Mouse (Mus musculus): ENCODE measurements around the gene Ppp3ca. TPM values are rescaled to one million over a fixed set of nuclear protein-coding genes. Genes with fewer than 3 reads are reported as not detected.

Gene Ppp3ca
- total and polyA plus RNA-seq, 2 experiments from 2014 or later, result 34.6 to 39.2 TPM

DNA sequence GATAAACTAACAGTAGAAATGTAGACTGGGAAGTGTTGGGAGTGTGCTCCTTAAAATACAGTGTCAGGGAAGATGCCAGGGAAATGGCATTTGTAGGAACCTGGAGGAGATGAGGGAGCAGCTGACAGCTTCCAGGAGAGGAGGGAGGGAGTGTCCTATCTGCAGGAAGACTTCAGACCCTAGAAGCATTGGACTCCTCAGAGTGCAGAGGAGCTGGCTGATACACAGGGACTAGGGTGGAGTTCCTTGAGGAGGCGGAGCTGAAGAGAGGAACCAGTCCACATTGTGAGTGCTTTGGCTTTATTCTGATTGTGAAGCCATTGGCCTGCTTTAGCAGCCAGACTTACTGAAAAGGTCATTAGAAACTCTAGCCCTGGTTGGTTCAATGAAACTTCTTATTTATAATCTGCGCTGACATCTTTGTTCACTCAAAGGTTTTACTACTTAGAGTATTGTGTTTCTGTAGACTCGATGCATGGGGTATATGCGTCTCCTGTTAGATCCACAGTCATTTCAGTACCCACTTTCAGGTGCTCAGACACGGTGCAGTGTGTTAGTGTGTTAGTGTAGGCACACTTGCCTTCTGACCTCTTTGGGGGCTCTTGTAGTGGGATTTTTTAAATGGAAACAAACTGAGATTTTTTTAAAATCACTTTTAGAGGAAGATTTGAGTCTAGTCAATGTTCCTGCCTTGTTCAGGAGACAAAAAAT is 99.0 kb downstream of the Ppp3ca start:
- Histone ChIP-seq H3K9me3 (replicated peaks; ENCODE audit: control insufficient read depth, low read length) (no peaks in the 10 kb centered on the region), H3K4me2 (ENCODE audit: low read depth, low read length) (no peak overlapping the region), H3K9ac (replicated peaks; ENCODE audit: low read depth, low read length) (no peak overlapping the region), H3K36me3 (replicated peaks; ENCODE audit: control insufficient read depth, insufficient read depth, low read length) (no peaks in the 10 kb centered on the region), H3K4me3 (ENCODE audit: low read depth, low read length) (no peak overlapping the region), H3K27me3 (ENCODE audit: control insufficient read depth, insufficient read depth, low read length) (no peaks in the 10 kb centered on the region), H3K27ac (ENCODE audit: low read depth) (no peak overlapping the region), H3K4me1 (ENCODE audit: control insufficient read depth, insufficient read depth) (peaks cover 4% of the 10 kb centered on the region; the same call in 1 of the 2 replicates)
- 82% methylated on average over 5 of the region's 5 CpGs for WGBS
- TF ChIP-seq CTCF (IDR thresholded peaks at IDR 0.05; ENCODE audit: low read depth), result no peak
- TF ChIP-seq EP300 (IDR thresholded peaks at IDR 0.05; ENCODE audit: low read depth), result no peak
- DNase-seq (ENCODE audit: low spot score) (no peak), ATAC-seq (ENCODE audit: insufficient read depth, low read depth) (no peak)

DNA sequence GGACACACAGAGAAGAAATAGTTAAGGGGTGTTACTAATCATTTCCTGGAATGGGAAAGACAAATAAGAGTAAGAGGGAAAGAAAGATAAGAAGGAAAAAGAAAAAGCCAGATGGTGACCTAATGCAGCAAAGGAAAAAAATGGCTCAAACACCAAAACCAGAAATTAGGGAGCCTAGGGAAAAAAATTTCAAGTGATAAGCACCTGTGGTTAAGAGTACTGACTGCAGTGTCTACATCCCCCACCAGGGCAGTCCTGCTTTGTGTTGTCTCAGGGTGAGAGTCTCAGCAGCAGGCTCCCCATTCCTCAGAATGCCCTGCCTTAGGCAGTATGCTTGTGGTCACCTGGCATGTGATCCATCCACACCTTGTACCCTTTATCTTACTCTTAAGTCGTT is 99.6 kb downstream of the Ppp3ca start:
- Histone ChIP-seq H3K4me2 (ENCODE audit: low read depth, low read length) (no peak overlapping the region), H3K9me3 (replicated peaks; ENCODE audit: control insufficient read depth, low read length) (no peaks in the 10 kb centered on the region), H3K9ac (replicated peaks; ENCODE audit: low read depth, low read length) (no peak overlapping the region), H3K27ac (ENCODE audit: low read depth) (no peak overlapping the region), H3K4me1 (ENCODE audit: control insufficient read depth, insufficient read depth) (peaks cover 4% of the 10 kb centered on the region; the same call in 1 of the 2 replicates), H3K27me3 (ENCODE audit: control insufficient read depth, insufficient read depth, low read length) (no peaks in the 10 kb centered on the region), H3K36me3 (replicated peaks; ENCODE audit: control insufficient read depth, insufficient read depth, low read length) (no peaks in the 10 kb centered on the region), H3K4me3 (ENCODE audit: low read depth, low read length) (no peak overlapping the region)
- TF ChIP-seq CTCF (IDR thresholded peaks at IDR 0.05; ENCODE audit: low read depth) (no peak), EP300 (IDR thresholded peaks at IDR 0.05; ENCODE audit: low read depth) (no peak)
- 23% methylated on average over 1 of the region's 1 CpGs for WGBS
- ATAC-seq (ENCODE audit: insufficient read depth, low read depth), result no peak; the same call in 1 of the 2 replicates
- DNase-seq (ENCODE audit: low spot score), result no peak

DNA sequence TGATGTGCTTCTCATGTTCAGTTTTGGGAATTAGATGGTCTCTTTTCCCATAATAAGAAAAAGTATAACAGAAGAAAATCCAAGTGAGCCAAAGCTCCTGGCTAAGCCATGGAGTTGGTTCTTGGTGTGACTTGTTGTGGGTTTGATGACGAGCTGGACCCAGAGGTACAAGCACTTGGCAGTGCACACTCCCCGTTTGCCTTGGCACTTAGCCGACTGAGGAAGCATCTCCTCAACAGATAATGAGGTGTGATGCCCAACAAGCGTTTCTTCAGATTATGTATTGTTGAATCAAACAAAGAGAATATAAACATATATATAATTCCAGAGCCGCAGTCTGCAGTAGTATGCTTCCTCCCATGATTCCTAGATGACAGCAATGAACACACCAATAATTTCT is 101.8 kb downstream of the Ppp3ca start:
- Histone ChIP-seq H3K9me3 (replicated peaks; ENCODE audit: control insufficient read depth, low read length) (no peaks in the 10 kb centered on the region), H3K36me3 (replicated peaks; ENCODE audit: control insufficient read depth, insufficient read depth, low read length) (no peaks in the 10 kb centered on the region), H3K27me3 (ENCODE audit: control insufficient read depth, insufficient read depth, low read length) (no peaks in the 10 kb centered on the region), H3K27ac (ENCODE audit: low read depth) (no peak overlapping the region), H3K4me3 (ENCODE audit: low read depth, low read length) (no peak overlapping the region), H3K4me2 (ENCODE audit: low read depth, low read length) (no peak overlapping the region), H3K9ac (replicated peaks; ENCODE audit: low read depth, low read length) (no peak overlapping the region), H3K4me1 (ENCODE audit: control insufficient read depth, insufficient read depth) (peaks cover 4% of the 10 kb centered on the region; the same call in 1 of the 2 replicates)
- ATAC-seq (ENCODE audit: insufficient read depth, low read depth), result no peak
- TF ChIP-seq EP300 (IDR thresholded peaks at IDR 0.05; ENCODE audit: low read depth) (no peak), CTCF (IDR thresholded peaks at IDR 0.05; ENCODE audit: low read depth) (no peak)
- DNase-seq (ENCODE audit: low spot score), result no peak
- WGBS, result 64% methylated on average over 5 of the region's 5 CpGs

DNA sequence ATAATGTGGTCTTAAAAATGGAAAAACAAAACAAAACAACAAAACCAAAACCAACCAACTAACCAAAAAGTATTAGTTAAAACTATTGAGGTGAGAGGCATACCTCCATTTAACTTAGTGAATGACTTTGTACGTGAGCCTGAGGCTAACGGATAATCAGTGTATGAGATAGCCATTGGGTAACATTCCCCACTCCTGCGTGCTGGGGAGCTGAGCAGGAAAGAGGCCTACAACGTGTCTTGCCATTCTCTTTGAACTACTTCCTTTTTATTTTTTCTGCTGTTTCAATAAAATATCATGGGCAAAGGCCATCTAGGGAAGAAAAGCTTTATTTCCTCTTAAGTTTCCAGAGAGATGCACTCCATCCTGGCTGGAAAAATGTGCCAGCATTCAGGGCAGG is 103.3 kb downstream of the Ppp3ca start:
- no peaks in the 10 kb centered on the region for H3K36me3 ChIP-seq (replicated peaks; ENCODE audit: control insufficient read depth, insufficient read depth, low read length)
- no peaks in the 10 kb centered on the region for H3K27me3 ChIP-seq (ENCODE audit: control insufficient read depth, insufficient read depth, low read length)
- DNase-seq (ENCODE audit: low spot score) (no peak), ATAC-seq (ENCODE audit: insufficient read depth, low read depth) (no peak)
- WGBS, result 76% methylated on average over 4 of the region's 4 CpGs
- H3K9ac ChIP-seq (replicated peaks; ENCODE audit: low read depth, low read length), result no peak overlapping the region
- TF ChIP-seq EP300 (IDR thresholded peaks at IDR 0.05; ENCODE audit: low read depth) (no peak), CTCF (IDR thresholded peaks at IDR 0.05; ENCODE audit: low read depth) (no peak)
- H3K4me3 ChIP-seq (ENCODE audit: low read depth, low read length), result no peak overlapping the region
- no peak overlapping the region for H3K27ac ChIP-seq (ENCODE audit: low read depth)
- no peak overlapping the region for H3K4me2 ChIP-seq (ENCODE audit: low read depth, low read length)
- H3K4me1 ChIP-seq (ENCODE audit: control insufficient read depth, insufficient read depth), result peaks cover 4% of the 10 kb centered on the region; the same call in 1 of the 2 replicates
- H3K9me3 ChIP-seq (replicated peaks; ENCODE audit: control insufficient read depth, low read length), result no peaks in the 10 kb centered on the region

DNA sequence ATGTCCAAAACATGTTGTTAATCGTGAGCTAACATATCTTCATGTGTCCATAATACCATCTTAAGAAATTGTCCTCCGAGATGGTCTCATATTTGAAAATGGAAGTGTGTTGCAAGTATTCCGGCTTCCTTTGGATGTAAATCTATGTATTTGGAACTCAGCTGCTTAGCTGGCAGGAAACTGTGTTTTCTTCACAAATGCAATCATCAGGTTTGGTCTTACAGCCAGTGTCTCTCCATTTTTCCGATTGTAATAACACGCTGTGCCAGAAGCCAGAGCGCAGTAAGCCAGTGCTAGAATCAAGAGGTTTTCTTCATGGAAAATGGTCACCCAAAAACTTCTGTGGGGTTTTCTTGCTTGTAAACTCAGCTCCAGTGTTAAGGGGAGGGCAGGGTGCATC is 104.3 kb downstream of the Ppp3ca start:
- H3K4me3 ChIP-seq (ENCODE audit: low read depth, low read length), result no peak overlapping the region
- H3K36me3 ChIP-seq (replicated peaks; ENCODE audit: control insufficient read depth, insufficient read depth, low read length), result no peaks in the 10 kb centered on the region
- no peak for ATAC-seq (ENCODE audit: insufficient read depth, low read depth)
- no peak overlapping the region for H3K4me2 ChIP-seq (ENCODE audit: low read depth, low read length)
- H3K27ac ChIP-seq (ENCODE audit: low read depth), result no peak overlapping the region
- no peak overlapping the region for H3K9ac ChIP-seq (replicated peaks; ENCODE audit: low read depth, low read length)
- no peak for DNase-seq (ENCODE audit: low spot score)
- H3K4me1 ChIP-seq (ENCODE audit: control insufficient read depth, insufficient read depth), result peaks cover under 1% of the 10 kb centered on the region; the same call in 1 of the 2 replicates
- H3K9me3 ChIP-seq (replicated peaks; ENCODE audit: control insufficient read depth, low read length), result no peaks in the 10 kb centered on the region
- WGBS, result 76% methylated on average over 6 of the region's 6 CpGs
- no peak for TF ChIP-seq EP300 (IDR thresholded peaks at IDR 0.05; ENCODE audit: low read depth)
- TF ChIP-seq CTCF (IDR thresholded peaks at IDR 0.05; ENCODE audit: low read depth), result no peak
- no peaks in the 10 kb centered on the region for H3K27me3 ChIP-seq (ENCODE audit: control insufficient read depth, insufficient read depth, low read length)

DNA sequence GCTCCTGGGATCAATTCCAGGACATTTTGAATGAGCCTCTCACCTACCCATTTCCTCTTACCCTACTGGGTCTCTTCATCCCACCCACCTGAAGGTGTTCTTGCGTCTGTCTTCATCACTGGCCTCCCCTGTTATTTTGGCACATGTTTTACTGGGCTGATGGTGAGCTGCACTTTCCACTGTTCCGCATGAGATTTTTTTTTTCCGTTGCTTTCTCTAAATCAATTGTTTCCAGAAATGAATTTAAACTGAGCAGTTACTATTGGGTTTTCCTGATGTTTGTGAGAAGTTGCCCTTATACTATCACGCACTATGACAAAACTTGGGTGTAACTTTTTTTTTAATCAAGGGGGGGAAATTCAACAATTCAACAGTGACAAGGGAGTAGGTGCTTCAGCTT is 106.6 kb downstream of the Ppp3ca start:
- ATAC-seq (ENCODE audit: insufficient read depth, low read depth) (no peak), DNase-seq (ENCODE audit: low spot score) (no peak)
- Histone ChIP-seq H3K27me3 (ENCODE audit: control insufficient read depth, insufficient read depth, low read length) (no peaks in the 10 kb centered on the region), H3K4me2 (ENCODE audit: low read depth, low read length) (no peak overlapping the region), H3K27ac (ENCODE audit: low read depth) (no peak overlapping the region), H3K4me3 (ENCODE audit: low read depth, low read length) (no peak overlapping the region), H3K9me3 (replicated peaks; ENCODE audit: control insufficient read depth, low read length) (0 out of 2 replicates have a peak, but pooled peaks cover 3% of the 10 kb centered on the region), H3K4me1 (ENCODE audit: control insufficient read depth, insufficient read depth) (no peaks in the 10 kb centered on the region), H3K36me3 (replicated peaks; ENCODE audit: control insufficient read depth, insufficient read depth, low read length) (no peaks in the 10 kb centered on the region), H3K9ac (replicated peaks; ENCODE audit: low read depth, low read length) (no peak overlapping the region)
- TF ChIP-seq CTCF (IDR thresholded peaks at IDR 0.05; ENCODE audit: low read depth) (no peak), EP300 (IDR thresholded peaks at IDR 0.05; ENCODE audit: low read depth) (no peak)
- 71% methylated on average over 4 of the region's 4 CpGs for WGBS

Data from heart, postnatal 0 days (tissue).